Mouse (Mus musculus) small intestine, adult 2 months (tissue): ENCODE measurements at regions not wholly inside any gene's neighbourhood (a gene's known extent, or its start where the extent isn't known, plus 50 kb on each side); places are given as distances from the start of the nearest gene placed in this dataset.

Source experiments
- CTCF ChIP-seq: fragments of 200-500 bp; IDR thresholded peaks from 2 replicates; pipeline ENCODE4 v1.5.1; 2012; ENCODE audit warnings: low read depth, mild to moderate bottlenecking, control low read depth, inconsistent platforms, low read length, moderate library complexity, mixed read lengths; ENCODE audit not compliant: insufficient replicate concordance, insufficient read length; ENCODE audit errors: extremely low read depth
- POLR2A ChIP-seq: fragments of 200-500 bp; IDR thresholded peaks from 2 replicates; pipeline ENCODE4 v1.6.1; 2012; ENCODE audit warnings: low read depth, mild to moderate bottlenecking, control low read depth, inconsistent platforms, low read length, moderate library complexity

- TF ChIP-seq CTCF = no peak
- no peak for TF ChIP-seq POLR2A
Observed at GRCm38 (mm10) chr9:22999181-22999580, 223.7 kb upstream of the Bmper start.
